Mouse (Mus musculus) yolk sac, embryonic 10.5 days (tissue): ENCODE results near the gene Olfr45.
"Not testable (repeated sequence)": the region's sequence is repeated elsewhere in the genome, so short reads cannot be mapped to it uniquely, and the experiment has no call there.

ENCODE experiments used
- DNase-seq: peaks from one replicate; pipeline ENCODE4 v3.0.0-alpha.2; 2017; ENCODE audit warnings: low spot score

Gene Olfr45

GRCm38 (mm10) chr7:140681651-140682050, at the start of gene Olfr45:
TSS of gene Olfr45 (plus strand) at chr7:140681951.
- DNase-seq = no peak

GRCm38 (mm10) chr7:140646152-140646551, 35.6 kb upstream of the Olfr45 start, which contains the start of gene Olfr53:
TSS of gene Olfr53 (plus strand) at chr7:140646452.
- DNase-seq = no peak

GRCm38 (mm10) chr7:140659630-140660029, 22.1 kb upstream of the Olfr45 start, which contains the start of gene Olfr539:
TSS of gene Olfr539 (plus strand) at chr7:140659930.
- no peak for DNase-seq

GRCm38 (mm10) chr7:140670693-140671092, 11.1 kb upstream of the Olfr45 start:
- DNase-seq = not testable (repeated sequence)

GRCm38 (mm10) chr7:140675863-140676262, 5.9 kb upstream of the Olfr45 start:
- DNase-seq = no peak

GRCm38 (mm10) chr7:140679591-140679990, 2.2 kb upstream of the Olfr45 start:
- DNase-seq = not testable (repeated sequence)

- no peak for DNase-seq
Observed at GRCm38 (mm10) chr7:140696967-140697366, 15.2 kb downstream of the Olfr45 start, which contains the start of gene Olfr541. TSS of gene Olfr541 (plus strand) at chr7:140697267.

- no peak for DNase-seq
Observed at GRCm38 (mm10) chr7:140706348-140706747, 24.6 kb downstream of the Olfr45 start.

GRCm38 (mm10) chr7:140707536-140708284, 26.0 kb downstream of the Olfr45 start:
- DNase-seq = no peak

- no peak for DNase-seq
Observed at GRCm38 (mm10) chr7:140717155-140718055, 35.7 kb downstream of the Olfr45 start.

- no peak for DNase-seq
Observed at GRCm38 (mm10) chr7:140721095-140721494, 39.3 kb downstream of the Olfr45 start.

- DNase-seq = no peak
Observed at GRCm38 (mm10) chr7:140725558-140725957, 43.8 kb downstream of the Olfr45 start.

GRCm38 (mm10) chr7:140733162-140733561, 51.4 kb downstream of the Olfr45 start:
- no peak for DNase-seq
